Mouse (Mus musculus) cerebellum, adult 18-20 months (tissue): ENCODE measurements around the gene Xrcc3.

ENCODE experiments used
- DNase-seq, 2 experiments: peaks; one replicate each; pipeline ENCODE4 v3.0.0; 2021

Xrcc3 gene

GRCm38 (mm10) chr12:111770651-111771050 lies 43.0 kb downstream of the Xrcc3 start:
- peak in 1 of 2 experiments; percentile 30 for DNase-seq

DNA sequence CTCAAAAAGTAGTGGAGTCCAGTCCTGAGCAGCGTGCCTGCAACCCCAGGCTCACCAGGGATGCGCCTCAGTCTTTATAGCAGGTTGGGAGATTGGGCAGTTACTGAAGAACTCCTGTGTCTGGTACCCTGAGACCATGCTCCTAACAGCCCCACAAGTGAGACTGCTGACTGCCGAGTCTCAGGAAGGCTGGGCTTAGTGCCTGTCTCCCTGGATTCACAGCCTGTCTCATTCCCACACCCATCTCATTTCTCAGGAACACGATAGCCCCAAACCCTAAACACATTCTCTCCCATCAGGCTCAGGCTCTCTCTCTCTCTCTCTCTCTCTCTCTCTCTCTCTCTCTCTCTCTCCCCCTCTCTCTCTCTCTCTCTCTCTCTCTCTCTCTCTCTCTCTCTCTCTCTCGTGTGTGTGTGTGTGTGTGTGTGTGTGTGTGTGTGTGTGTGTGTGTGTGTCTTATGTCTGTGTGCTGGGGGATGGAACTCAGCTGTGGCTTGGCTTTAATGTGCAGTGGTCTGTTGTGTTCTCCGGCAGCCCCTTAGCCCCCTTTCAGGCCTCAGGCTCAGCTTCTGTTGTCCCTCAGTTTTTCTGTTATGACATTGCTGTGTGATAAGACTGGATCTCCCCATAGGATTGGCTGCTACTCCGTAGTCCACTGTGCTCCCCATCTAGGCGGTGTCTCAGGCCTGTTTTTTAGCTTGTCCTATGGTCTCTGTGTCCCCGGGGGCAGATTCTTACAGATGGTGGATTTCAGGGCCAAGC lies 43.7 kb downstream of the Xrcc3 start:
- no peak for DNase-seq

- DNase-seq, result peak; percentile 58
These were observed 44.4 kb downstream of the Xrcc3 start for GRCm38 (mm10) chr12:111769306-111769705.

DNA sequence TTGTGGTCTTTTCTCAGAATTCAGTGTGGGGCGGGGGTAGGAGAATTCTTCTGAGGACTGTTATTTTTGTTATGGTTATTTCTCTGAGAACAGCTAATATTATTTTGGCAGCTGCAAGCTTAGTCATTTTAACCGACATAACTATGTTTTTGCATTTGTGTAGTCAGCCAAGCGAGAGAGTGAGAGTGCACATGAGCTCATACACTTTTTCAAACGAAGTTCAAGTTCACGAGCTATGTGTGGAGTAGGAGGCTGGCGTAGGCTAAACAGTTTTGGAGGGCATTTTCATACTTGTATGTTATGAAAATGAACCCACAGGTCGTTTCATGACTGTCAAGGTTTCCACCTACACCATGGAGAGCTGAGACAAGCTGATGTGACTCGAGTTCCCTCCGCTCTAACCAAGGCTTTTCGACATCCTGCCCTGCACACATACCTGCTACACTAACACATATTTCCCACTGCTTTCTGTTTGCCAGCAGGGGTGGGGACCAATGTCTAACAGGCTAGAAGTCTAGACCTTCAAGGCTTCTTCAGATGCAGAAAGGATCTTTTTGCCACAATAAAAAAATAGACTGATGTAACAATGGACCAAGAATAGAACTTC lies 45.2 kb downstream of the Xrcc3 start:
- DNase-seq, result no peak

- peak; percentile 40 to 45 for DNase-seq
These were observed 47.1 kb downstream of the Xrcc3 start for GRCm38 (mm10) chr12:111766313-111767236.

GRCm38 (mm10) chr12:111762620-111763280 lies 50.9 kb downstream of the Xrcc3 start:
- DNase-seq, result peak in 1 of 2 experiments; percentile 28

GRCm38 (mm10) chr12:111760306-111760908 lies 53.3 kb downstream of the Xrcc3 start:
- no peak for DNase-seq

DNA sequence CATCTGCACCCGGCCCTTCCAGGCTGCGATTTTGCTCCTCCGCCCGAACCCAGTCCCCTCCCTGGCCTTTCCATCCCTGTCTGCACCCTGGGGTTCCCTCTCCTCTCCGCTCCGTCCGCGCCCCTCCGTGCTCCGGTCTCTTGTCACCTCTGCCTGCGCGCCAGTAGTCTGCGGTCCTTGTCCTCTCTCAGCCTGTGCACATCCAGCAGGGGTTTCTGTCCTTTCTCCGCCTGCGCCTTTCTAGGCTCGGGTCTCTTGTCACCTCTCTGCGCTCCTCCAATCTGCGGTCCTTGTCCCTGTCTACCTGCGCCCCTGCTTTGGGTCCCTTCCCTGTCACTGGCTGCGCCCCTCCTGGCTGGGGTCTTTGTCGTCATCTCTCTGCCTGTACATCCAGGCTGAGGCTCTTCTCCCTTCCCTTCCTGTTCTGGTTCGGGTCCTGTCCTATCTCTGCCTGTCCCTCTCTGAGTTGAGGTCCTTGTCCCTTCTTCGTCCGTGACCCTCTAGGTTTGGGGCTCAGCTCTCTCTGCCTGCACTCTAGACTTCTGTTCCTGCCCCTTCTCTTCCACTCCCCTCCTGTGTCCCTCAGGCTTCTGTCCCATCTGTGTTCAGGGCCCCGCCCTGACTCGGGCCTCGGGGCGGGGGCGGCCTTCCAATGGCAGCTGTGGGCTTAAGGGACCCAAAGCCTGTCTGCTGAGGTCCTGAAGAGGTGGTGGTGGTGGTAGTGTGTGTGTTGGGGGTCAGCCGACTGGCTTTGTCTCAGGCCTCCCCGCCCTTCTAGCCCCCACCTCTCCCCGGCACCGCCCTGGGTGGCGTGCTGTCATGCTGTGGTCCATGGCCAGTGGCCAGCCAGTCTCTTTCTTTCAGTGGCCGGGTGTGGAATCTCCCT lies 54.3 kb downstream of the Xrcc3 start:
- peak; percentile 77 to 81 for DNase-seq

DNA sequence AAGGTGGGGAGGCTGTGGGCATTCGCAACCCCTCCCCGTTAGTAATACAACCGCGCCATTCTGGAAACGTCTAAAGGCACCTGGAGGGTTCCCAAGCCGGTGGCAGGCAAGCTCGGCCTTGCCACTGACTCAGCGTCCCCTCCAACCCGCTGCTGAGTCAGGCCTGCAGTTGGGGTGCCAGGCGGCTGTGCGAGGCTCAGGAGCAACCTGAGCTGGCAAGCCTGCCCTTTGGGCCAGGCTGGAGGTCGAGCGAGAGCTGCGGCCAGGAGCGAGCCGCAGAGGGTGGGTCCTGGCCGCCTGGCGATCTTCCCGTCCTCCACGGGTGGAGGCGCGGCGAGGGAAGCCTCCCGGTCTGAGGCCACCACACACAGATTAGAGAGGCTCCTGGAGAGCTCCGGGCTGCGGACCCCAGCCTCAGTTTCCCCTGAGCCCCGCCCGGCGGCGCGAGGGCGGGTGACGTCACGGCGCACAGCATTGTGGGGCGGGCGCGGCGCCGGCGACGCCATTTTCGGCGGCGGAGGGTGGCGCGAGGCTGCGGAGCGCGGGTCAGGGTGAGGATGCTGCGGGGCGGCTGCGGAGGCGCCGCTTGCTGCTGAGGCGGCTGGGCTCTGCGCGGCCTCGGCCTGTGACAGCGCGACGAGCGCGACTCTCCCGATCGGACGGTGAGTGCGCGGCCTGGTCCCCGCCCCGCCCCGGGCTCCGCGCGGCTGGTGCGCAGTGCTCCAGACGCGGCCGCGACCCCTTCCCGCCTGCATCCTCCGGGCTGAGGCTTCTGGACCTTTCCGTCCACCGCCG lies 55.1 kb downstream of the Xrcc3 start, which contains the start of gene Klc1:
Gene Klc1, plus strand, starts transcription at position 469 of the 795 bp plus-strand sequence.
- peak; percentile 73 to 94 for DNase-seq

DNA sequence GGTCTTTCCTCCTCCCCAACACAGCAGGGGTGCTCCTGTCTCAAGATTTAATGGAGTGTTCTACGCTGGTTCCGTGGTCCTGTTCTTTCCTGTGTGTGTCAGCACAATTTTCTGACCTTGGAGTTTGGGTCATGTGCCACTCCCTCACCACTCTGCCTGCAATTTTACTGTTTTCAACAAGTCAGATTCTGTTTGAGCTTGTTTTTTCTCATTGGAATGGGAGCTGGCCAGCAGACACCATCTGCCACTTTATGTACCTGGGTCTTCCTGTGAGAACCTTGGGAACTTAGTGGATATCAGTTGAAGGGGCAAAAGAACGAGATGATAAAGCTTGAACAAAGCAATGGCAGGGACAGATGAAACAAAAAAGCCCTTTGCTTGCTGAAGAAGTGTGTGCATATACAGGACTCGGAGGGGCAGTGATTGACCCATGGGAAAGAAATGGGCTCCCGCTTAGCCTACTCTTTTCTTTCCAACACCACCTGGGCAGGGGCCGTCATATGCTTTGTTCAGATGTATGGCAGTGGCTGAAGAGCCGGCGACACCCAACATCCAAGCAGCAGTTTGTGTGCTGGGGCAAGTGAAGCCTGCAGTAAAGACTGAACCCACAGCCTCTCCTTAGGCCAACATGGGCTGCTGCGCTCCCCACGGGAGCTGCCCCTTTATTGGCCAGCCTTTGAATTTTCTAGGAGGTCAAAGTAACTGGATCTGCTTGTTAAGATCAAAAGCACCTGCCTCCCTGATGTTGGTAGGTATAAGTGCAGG lies 55.9 kb downstream of the Xrcc3 start:
- DNase-seq, result peak in 1 of 2 experiments; percentile 43

DNA sequence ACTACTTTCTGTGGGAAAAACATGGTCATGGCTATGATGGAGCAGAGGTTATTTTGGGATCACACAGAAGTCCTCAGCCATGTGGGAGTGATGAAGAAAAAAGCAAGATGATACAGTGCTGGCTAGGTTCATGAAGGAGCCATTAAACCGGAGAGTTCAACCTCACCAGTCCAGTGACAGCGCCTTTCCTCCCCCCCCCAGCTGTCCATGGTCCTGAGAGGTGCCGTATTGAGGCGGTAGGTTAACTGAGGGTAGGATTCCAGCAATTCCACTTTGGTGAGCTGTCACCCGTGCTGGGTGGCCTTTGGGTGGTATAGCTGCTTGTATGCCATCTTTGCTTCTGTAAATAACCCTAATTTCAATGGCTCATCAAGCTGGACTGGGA lies 57.0 kb downstream of the Xrcc3 start:
- no peak for DNase-seq

GRCm38 (mm10) chr12:111756082-111756697 lies 57.5 kb downstream of the Xrcc3 start:
- DNase-seq, result no peak

DNA sequence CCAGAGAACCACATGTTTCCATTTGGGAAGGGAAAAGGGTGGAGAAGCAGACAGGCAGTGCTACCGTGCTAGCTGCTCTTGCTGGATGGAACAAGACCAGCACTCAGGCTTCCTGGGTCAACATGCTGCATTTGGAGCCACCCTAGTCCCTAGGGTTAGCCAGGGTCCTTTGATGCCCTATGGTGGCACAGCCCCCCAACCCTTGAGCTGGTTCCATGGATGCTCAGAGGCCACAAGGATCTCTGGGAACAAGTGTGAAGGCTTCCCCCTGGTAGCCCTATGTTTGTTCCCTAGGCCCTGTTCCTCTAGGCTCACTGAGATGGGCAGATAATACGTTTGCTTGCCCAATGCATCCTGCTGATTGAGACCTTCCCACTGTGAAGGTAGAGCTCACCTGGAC lies 58.4 kb downstream of the Xrcc3 start:
- no peak for DNase-seq

DNA sequence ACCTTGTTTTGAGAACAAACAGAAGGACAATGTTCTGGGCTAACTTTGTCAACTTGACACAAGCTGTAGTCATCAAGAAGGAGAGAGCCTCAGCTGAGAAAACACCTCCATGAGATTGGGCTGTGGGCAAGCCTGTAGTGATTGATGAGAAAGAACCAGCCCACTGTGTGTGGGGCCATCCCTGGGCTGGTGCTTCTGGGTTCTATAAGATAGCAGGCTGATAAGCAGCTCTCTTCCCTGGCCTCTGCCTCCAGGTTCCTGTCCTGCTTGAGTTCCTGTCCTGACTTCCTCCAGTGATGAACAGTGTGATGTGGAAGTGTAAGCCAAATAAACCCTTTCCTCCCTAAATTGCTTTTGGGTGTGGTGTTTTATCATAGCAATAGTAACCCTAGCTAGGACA lies 59.0 kb downstream of the Xrcc3 start:
- DNase-seq, result no peak

DNA sequence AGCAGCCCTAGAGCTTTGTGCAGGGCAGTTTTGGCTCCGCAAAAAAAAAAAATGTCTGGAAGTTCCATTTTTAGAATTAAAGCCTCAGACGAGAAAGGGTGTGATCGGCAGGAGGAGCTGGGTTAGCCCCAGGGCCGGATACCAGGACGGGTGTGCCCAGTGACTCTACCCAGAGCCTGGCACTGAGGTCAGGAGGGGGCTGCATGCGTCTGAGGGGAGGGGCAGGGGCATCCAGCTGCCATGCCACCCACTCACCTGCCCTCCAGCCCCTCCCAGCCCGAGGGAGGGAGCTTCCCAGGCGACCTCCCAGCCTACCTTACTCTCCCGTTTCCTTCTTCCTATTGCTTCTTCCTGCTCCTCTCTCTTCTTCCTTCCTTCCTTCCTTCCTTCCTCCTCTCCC lies 60.3 kb downstream of the Xrcc3 start:
- DNase-seq, result no peak
